Mouse (Mus musculus) lung, postnatal 25 days (tissue): ENCODE results near the gene Mroh3.

Experiments used
- DNase-seq: peaks from one replicate; pipeline ENCODE4 v3.0.0; 2022; ENCODE audit warnings: low spot score

Gene Mroh3

DNA sequence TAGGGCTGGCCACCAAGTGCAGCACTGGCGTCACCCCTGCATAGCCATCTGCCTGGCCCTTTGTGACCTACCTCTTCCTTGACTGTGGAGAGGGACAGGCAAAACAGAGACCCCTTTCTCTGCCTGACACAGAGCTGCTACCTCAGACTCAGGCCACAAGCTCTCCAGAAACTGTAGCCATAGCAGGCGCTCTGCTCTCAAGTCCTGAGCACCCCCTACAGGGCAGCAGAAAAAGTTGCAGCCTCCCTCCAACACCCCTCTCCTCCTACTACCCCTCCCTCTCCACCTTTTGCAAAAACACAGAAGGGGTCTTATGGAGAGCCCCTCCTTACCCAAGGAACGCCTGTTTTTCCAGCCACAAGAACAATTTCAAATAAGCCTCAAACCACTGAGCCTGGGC, at the start of gene Mroh3:
TSS of gene Mroh3 (minus strand) at position 26 of the 400 bp plus-strand sequence.
- DNase-seq, result peak; percentile 46

DNA sequence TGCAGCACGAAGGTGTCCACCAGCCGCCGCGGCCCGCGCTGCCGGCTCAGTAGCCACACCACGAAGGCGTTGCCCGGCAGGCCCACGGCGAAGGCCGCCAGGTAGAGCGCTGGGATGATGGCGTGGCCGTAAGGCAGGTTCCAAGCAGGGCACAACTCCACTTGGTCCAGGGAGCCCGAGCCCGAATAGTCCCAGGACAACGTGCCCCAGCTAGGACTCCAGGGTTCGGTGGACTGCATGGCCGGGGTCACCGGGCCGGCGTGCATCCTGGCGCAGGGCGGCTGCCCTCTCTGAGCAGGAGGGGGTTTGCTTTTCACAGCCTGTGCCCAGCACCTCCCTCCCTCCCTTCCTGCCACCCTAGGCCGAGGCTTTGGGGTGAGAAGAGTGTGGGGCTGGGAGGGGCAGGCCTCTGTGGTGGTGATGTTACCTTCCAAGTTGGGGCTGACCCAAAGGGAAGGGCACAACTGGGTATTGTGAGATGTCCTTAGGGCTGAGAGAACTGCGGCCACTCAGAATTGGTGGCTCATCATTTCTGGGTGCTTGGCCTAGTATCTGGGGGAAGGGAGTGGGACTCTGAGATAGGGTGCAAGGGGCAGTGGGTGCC, 48.1 kb upstream of the Mroh3 start, which contains the start of gene Gpr25:
TSS of gene Gpr25 (minus strand) at position 239 of the 604 bp plus-strand sequence.
- no peak for DNase-seq

DNA sequence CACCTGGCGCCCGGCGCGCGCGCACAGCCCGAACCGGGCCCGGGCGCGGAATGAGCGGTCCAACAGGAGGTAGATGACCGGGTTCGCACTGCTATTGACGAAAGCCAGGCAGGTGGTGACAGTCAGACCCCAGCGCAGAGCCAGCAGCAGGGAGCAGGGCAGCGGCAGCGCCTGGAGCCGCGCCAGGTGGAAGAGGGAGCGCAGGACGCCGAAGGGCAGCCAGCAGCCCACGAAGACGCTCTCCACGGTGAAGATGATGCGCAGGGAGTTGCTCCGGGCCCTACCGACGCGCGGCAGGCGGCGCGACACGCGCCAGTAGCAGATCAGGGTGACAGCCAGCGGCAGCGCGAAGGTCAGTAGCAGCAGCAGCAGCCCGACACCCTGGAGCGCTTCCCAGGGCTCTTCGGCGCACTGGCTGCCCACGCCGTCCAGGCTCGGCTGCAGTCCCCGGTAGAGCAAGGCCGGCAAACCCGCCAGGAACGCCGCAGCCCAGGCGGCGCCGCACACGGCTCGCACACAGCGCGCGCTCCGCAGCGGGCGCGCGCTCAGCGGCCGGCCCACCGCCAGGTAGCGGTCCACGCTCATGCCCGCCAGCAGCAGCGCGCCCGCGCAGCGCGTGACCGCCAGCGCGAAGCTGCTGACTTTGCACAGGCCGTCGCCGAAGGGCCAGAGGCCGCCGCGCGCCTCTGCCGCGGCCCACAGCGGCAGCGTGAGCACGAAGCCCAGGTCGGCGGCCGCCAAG, 47.4 kb upstream of the Mroh3 start:
- DNase-seq, result no peak

DNA sequence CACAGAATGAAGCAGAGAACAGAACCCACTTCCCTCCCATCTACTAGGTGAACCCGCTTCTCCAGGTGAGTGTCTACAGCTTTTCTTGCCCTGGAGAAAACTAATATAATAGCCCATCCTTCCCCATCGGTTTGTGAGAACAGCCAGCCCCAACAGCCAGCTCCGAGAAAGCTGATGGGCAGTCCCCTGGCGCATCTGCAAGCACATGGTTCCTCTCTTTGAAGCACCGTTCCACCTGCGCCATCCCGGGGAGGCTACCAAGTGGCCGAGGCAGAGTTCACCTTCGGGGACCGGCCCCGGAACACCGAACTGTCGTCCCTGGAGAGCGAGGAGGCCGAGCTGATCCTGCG, 46.9 kb upstream of the Mroh3 start:
- no peak for DNase-seq

DNA sequence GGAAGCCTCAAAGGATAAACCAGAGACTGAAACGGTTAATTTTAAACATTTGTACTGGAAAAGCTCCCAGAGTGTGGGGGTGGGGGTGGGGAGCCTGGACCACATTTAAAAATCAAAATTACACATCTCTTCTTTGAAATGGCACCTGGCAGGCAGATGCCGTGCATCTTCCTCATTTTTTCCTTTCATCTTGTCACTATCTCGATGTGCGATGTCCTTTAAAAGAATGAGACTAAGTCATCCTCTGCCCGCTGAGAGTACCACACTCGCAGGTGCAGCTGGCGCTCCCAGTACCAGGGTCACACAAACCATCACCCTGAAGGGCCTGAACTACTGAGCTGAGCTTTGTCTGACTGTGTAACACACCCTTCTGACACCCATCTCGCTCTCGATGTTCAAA, 45.9 kb upstream of the Mroh3 start:
- no peak for DNase-seq

DNA sequence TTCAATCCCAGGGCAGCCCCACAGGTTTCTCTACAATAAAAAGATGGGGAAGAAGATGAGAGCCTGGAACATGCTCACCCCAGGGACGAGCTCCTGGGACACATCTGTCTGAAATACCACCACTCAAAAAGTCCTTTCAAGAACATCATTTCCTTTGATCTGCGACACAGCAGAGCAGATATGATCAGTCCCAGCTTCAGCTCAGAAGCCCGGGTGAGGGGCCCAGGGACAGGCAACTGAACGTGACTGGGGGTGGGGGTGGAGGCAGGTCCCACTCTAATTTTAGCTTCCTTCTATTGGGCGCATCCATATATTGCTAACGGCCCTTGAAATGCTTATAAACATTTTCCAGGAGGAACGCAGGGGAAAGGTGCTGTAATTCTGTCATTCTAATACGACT, 43.0 kb upstream of the Mroh3 start:
- DNase-seq, result no peak

DNA sequence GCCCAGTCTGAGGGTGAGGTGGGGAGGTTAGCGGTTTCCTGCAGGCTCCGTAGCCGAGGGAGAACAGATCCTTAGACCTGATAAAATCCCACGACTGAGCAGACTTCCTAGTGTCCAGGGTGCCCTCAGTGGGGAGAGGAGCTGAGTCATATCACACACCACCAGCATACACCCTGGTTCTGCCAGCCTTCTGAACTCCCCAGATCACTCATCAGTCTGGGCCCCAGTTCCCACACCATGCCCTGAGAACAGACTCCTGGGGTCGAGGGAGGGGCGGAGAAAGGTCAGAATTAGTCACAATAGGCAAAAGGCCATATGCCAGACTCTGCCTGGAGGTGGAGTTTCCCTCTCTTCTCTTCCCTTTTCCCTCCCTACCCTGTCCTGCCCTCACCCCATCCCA, 42.5 kb upstream of the Mroh3 start:
- no peak for DNase-seq

DNA sequence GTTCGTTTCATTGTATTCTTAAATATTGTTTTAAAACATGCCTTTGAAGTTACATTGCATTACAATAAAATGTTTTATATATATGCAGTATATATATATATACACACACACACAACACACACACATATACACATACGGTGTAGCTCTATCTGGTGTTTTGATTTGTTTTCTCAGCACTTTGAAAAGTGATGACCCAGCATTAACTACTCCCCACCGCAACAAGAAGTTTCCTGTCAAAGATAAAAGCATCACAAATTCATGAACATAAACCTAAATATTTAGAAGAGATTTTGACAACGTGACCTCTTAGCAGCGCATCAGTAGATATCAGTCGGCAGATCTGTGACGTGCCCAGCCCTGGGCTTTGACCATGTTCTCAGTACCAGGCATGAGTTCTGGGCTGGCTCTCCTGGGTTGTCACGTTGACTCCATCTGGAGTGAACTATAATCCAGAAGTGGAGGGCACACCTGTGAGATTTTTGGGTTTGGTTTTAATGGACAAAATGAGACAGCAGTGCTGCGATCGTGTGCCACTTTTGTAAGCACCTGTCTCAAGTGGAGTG, 42.0 kb upstream of the Mroh3 start:
- no peak for DNase-seq

DNA sequence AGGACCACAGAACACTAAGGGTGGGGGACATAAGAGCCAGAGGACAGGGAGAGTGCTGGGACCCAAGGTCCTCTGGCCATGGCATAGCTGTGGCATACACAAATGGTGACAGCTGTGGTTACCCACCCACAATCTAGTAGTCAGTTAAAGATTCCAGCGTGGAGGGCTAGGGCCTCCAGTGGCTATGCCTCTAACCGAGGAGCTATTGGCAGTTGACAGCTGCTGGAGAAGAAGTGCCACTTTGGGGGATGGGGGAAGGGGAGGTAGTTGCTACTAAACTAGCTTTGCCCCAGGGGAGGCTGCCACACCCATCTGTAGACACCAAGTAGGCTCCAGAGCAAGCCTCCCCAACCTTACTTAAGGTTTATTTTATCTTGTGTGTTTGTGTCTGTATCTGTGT, 40.8 kb upstream of the Mroh3 start:
- no peak for DNase-seq

DNA sequence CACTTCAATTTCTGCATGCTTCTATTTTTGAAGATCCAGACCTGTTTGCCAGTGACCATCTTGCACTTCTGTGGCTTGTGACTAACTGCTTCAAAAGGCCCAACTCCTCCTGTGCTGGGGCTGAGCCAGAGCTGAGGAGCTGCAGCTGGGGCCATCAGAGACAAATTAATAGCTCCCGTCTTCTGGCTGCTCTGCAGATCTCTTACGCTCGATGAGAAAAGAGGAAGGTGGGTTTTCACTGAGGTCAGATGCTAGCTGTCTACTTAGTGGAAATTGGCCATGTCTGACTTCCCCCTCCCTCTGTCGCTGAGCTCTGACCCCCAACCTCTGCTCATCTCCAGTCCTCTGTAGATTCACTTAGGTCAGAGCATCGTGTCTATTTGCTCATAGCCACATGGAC, 37.0 kb upstream of the Mroh3 start:
- DNase-seq, result no peak

DNA sequence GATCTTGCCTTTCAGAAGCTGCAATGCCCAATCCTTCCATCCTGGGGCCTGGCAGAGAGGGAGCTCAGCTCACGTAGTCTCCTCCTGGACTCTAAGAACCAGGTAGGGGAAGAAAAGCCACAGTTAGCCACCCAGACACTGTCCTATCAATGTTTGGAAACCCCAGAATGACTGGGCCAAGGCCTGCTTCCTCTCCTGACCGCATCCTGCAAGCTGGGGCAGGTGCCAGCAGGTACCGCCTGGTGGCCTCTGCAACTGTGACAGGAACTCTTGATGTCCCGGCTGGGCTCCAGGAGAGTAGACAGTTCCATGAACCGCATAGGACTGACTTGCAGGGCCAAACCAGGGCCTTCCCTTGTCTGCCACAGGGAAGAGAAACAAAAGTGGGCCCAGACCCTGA, 34.8 kb upstream of the Mroh3 start:
- DNase-seq, result no peak

DNA sequence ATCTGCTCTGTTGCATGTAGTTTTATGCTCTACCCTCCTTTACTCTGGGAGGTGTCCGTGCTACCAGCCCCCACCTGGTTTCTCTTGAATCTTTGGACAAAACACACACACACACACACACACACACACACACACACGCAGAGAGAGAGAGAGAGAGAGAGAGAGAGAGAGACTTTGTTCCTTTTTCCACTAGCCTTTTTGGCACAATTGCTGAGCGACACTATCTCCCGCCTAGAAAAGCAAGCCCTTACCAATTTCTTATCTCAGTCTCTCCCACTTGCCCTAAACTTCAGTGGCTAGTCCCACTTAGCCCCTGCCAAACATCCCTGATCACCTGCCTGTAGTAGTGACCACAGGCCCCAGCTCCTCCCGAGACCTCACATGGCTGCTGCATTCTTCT, 31.8 kb upstream of the Mroh3 start:
- DNase-seq, result no peak

DNA sequence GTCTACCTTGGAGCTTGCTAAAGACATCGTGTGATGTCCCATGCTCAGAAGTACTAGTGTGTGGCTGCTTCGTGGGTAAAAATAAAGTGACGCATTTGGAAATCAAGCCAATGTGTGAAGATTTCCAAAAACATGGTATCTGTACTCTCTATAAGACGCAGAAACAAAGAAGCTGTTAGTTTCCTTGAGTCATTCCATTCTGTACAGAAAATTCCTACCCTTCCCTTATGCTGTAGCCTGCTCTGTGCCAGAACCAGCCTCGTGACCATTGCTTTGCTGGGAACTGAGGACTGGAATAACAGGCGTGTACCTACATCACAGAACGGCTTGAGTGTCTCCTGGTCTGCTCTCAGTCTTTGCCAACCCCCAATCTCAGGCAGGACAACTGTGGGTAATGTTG, 29.2 kb upstream of the Mroh3 start:
- no peak for DNase-seq

DNA sequence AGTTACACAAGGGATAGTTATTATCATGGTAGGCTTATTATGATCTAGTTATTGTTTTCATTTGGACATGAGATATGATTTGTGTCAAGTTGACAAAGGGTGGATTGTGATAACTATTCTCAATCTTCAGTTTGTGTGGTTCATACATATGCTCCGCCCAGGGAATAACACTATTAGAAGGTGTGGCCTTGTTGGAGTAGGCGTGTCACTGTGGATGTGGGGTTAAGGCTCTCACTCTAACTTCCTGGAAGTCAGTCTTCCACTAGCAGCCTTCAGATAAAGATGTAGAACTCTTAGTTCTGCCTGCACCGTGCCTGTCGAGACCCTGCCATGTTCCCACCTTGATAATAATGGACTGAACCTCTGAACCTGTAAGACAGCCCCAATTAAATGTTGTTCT, 25.9 kb upstream of the Mroh3 start:
- DNase-seq, result no peak

DNA sequence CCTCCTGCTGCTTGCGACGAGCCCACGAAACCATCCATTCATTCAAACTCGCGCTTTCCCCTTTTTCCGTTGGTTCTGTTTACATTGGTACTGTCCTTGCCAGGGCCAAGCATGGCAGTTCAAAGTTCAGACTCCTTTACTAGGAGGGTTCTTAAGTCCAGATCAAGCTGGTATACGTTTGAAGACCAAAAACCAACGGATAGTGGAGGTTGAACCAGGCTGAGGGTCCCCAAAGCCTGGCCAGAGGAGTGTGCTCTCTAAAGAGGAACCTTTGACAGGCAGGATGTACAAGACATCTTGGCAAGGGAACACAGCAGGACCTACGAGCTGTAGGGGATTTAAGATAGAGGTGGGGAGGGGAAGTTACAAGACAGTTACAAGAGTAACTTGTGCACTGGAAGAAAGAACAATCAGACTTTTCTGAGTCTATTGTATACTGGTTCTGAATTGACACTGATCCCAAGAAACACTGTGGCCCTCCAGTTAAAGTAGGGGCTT, 22.0 kb upstream of the Mroh3 start:
- DNase-seq, result no peak

DNA sequence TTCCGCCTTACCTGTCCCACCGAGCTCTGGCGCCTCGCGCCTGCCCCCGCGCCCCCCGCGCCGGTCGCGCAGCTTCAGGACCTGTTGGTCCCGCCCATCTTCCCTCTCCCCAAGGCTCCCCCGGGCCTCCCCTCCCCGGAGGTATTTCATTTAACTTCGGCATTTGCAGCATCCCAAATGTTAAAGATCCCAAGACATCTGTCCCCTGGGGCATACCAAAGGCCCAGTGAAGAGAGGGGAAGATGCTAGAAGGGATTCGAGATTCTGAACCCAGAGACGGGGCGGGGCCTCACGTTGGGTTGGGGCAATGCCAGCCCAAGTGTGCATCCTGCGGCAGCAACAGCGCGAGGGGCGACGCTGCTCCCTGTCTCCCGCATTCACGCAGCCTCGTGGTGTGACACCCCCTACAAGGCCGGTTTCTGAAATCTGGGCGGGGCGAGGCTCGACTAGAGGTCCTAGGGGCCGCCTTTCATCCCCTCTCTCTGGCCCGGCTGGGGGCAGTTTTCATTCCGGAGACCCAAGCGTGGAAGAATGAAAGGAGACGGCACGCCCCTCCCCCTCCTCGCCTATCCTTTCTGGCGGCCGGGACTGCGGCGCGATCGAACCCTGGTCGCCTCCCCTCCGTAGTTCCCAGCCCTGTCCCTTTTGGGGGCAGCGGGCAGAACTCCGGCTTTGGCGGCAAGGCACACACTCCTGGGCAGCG, 21.4 kb upstream of the Mroh3 start, which contains the start of gene Inava:
TSS of gene Inava (minus strand) at position 373 of the 703 bp plus-strand sequence.
- no peak for DNase-seq

DNA sequence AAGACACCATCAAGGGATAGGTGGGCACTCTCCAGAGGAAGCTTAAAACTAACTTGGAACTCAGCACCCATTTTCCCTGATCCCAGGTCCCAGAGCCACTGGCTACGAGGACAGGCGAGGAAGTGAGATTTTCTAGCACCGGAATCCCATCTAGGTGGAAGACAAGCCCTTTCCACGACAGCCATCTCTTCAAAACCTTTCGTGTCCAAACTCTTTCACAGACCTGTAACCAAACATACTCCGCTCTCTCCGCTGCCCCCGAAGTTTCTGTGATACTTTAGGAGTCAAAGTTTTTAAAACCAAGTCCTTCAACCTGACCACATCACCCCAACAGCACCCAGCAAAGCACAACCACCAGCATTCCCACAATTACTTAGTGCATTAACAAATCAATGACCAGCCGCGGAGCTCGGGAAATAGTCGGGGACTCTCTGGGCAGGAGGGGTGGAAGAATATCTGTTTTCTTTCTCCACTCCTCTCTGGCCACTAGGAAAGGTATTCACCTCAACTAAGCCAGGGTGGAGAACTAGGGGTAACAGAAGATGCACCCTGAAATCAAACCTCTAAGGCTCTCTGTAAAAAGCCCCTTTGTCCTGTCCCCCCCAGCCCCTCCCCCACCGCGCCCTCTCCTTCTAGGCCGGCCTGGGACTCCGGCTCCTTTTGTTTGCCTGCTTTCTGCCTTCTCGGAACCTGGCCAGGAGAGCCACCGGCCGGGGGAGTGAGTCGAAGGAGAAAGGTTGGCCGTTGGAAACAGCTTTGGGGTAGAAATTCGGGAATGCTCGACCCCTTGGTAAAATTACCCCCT, 20.6 kb upstream of the Mroh3 start:
- DNase-seq, result no peak

DNA sequence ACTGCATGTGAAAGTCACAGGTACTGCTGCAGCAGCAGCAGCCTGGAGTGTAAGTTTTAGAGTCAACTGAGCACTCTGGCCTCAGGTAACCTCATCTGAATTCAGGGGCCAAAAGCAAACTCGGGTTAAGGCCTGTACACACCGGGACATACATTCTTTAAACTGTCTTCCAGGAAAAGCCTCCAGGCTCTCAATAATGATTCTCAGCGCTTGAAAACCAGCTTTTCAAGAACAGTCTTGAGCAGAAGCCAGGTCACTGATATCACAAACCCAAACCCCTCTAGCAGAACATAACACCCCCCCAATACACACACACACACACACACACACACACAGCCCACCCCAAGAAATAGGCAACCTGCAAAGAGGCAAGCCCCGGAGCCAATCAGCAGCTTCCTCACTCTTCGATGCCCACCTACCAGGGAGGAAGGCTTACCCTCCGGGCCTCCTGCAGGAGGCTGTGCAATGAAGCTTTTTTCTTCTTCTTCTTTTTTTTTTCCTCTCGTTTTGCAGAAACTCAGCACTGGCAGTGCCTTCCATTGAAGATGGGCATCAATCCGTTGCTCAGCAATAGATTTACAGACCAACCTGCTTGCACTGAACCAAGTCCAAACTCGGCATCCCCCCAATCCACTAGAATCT, 19.8 kb upstream of the Mroh3 start:
- DNase-seq, result no peak

DNA sequence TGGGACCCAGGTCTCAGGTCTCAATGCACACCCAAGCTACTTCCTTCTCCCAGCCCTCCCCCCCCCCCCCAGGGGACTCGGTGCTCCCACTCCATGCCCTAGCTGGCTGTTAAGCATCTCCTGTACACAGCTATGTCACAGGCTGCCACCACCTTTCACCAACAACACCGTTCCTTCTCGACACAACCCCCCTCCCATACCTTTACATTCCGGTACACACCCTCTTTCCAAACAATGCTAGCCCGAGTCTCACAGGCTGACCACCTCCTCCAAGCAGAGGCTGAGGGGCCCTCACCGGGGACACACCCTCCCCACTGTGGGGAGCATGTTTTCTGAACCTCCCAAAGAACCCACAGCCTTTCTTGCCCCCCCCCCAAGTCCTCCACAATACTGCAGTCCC, 19.0 kb upstream of the Mroh3 start:
- DNase-seq, result no peak

DNA sequence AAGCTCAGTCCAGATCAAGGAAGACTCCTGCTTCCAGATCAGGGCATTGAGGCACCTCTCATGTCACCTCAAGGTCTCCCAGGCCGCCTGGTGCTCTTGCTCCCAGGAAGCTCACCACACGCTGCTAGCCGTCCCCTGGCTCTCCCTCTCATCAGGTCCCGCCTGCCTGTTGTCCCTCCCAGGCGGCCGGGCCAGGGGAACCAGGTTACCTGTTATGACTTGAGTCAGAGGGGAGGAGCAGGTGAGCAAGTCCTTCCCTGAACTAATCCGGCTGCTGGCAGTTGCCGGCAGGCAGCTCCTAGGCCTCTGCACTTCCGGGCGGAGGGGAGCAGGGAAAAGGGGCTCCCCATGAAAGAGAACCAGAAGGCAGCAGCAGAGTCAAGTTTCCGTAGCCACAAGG, 17.6 kb upstream of the Mroh3 start:
- DNase-seq, result peak; percentile 60

DNA sequence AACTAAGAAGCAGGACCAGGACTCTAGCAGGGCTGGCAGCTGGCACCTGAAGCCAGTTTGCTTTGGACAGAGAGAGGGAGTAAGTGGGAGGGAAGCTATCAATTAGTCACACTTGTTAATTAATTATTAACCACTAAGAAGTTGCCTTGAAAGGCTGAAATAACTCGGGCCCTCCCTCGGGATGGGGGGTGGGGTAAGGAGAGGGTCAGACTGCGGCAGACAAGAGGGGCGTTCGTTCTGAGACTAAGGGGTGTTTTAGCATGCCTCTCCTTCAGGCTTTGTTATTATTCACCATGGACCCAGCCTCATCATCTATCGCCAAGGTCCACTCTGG, 16.4 kb upstream of the Mroh3 start:
- DNase-seq, result no peak
